In genomic region chr4:43860744-43861519, GRCm38 (mm10) we compare ENCODE assay signal across 9 mouse cellular contexts. TPM values are rescaled to one million over a fixed set of nuclear protein-coding genes. Genes with fewer than 3 reads are reported as not detected.
DNase-seq lines count a peak whose midpoint lies in the region; ATAC-seq lines count a peak whose summit lies in the region.
"Had no signal": no experiment of that assay in that cellular context is flagged by ENCODE, and none has a peak within 500 bp of the region (broad histone marks: within the 10 kb centered on the region; RNA-seq: fewer than 3 reads in every experiment).

No protein-coding gene starts in this region.

- peak; percentile 63 for DNase-seq in CD4-positive helper T cell, adult 2 months (ENCODE audit: low read depth, low spot score)
- DNase-seq in adipocyte (ENCODE audit: low spot score) = peak; percentile 74
- DNase-seq in embryo, embryonic 11 days = peak; percentile 82
- peak; percentile 62 to 83 for DNase-seq in heart, adult 18-20 months
- peak; percentile 29 to 74 for DNase-seq in kidney, adult 8-10 months
- peak; percentile 18 for DNase-seq in liver, embryonic 13.5 days
- peak; percentile 33 for DNase-seq in ovary, postnatal 10 days (ENCODE audit: low spot score)
- peak; percentile 40 to 48 for DNase-seq in thymus, postnatal 36 days

- H3K4me2 ChIP-seq in liver, embryonic 13.5 days = no peak overlapping the region

- 17% methylated on average over 14 of the region's 14 CpGs for whole genome bisulfite sequencing in liver, embryonic 13.5 days (ENCODE audit: insufficient replicate concordance)

- H3K27me3 ChIP-seq in liver, embryonic 13.5 days = no peaks in the 10 kb centered on the region

- no peak overlapping the region for H3K4me3 ChIP-seq in liver, embryonic 13.5 days (replicated peaks)

- H3K36me3 ChIP-seq in liver, embryonic 13.5 days = no peaks in the 10 kb centered on the region

- ATAC-seq in liver, embryonic 13.5 days (ENCODE audit: low read depth) = no peak

- no peak overlapping the region for H3K9ac ChIP-seq in liver, embryonic 13.5 days

- H3K4me1 ChIP-seq in liver, embryonic 13.5 days (replicated peaks) = no peaks in the 10 kb centered on the region

- no peak overlapping the region for H3K27ac ChIP-seq in liver, embryonic 13.5 days

- no peaks in the 10 kb centered on the region for H3K9me3 ChIP-seq in liver, embryonic 13.5 days (replicated peaks)

RNA-seq across cellular contexts. Expression of gene Olfr155, which starts 9.6 kb away (rescaled TPM):
- not detected for total RNA-seq in heart, adult 18-20 months (2021)
- polyA plus RNA-seq in liver, embryonic 13.5 days (2015; fragmentation: Nextera tagmentation; extraction: Ambion mirVana) = not detected in 2 replicates
- polyA plus RNA-seq: gonadal fat pad, adult 2 months had no signal

RNA-seq across cellular contexts. Expression of gene Reck, which starts 14.4 kb away (rescaled TPM):
- total RNA-seq in heart, adult 18-20 months (2021) = 1 to 10 TPM; 4.3 to 5.1 TPM
- polyA plus RNA-seq in liver, embryonic 13.5 days (2015; fragmentation: Nextera tagmentation; extraction: Ambion mirVana) = 2.1 and 2.3 TPM in 2 replicates

RNA-seq across cellular contexts. Expression of gene Olfr157, which starts 20.9 kb away (rescaled TPM):
- total RNA-seq in heart, adult 18-20 months (2021) = not detected
- polyA plus RNA-seq in liver, embryonic 13.5 days (2015; fragmentation: Nextera tagmentation; extraction: Ambion mirVana) = not detected in 2 replicates
- polyA plus RNA-seq: gonadal fat pad, adult 2 months had no signal

RNA-seq across cellular contexts. Expression of gene Olfr156, which starts 37.2 kb away (rescaled TPM):
- not detected for total RNA-seq in heart, adult 18-20 months (2021)
- not detected in 2 replicates for polyA plus RNA-seq in liver, embryonic 13.5 days (2015; fragmentation: Nextera tagmentation; extraction: Ambion mirVana)
- polyA plus RNA-seq: gonadal fat pad, adult 2 months had no signal

Comparison
In these comparisons a context has a peak if more than half of its experiments do, and no peak if none do; other contexts are left out.
1. DNase-seq: peak in every context shown above with its lines; median percentile 82 in embryo, embryonic 11 days; 74 in adipocyte; 72 in heart, adult 18-20 months; 63 in CD4-positive helper T cell, adult 2 months; 52 in kidney, adult 8-10 months; 44 in thymus, postnatal 36 days; 33 in ovary, postnatal 10 days; 18 in liver, embryonic 13.5 days.